Mouse (Mus musculus): Measurements from ENCODE around the gene Dzank1. TPM values are rescaled to one million over a fixed set of nuclear protein-coding genes. Genes with fewer than 3 reads are reported as not detected.

The Dzank1 gene
- 1.5 and 3.8 TPM in 2 replicates for polyA plus RNA-seq (2014; fragmentation: Nextera tagmentation; extraction: Ambion mirVana)

- Histone ChIP-seq H3K4me1 (replicated peaks; ENCODE audit: control insufficient read depth, insufficient read depth, low read length) (peaks cover 3% of the 10 kb centered on the region; the same call in 1 of the 2 replicates), H3K27ac (ENCODE audit: low read depth, low read length) (peak within 1 kb of the TSS; percentile 89), H3K27me3 (ENCODE audit: control insufficient read depth, insufficient read depth, low read length) (no peaks in the 10 kb centered on the region), H3K36me3 (ENCODE audit: control insufficient read depth, insufficient read depth, low read length) (no peaks in the 10 kb centered on the region), H3K4me2 (ENCODE audit: low read depth, low read length, severe bottlenecking) (peak within 1 kb of the TSS; percentile 50), H3K4me3 (ENCODE audit: low read depth, low read length) (peak within 1 kb of the TSS; percentile 90), H3K9ac (ENCODE audit: low read length) (peak within 1 kb of the TSS; percentile 82), H3K9me3 (ENCODE audit: control insufficient read depth, low read length) (no peaks in the 10 kb centered on the region)
- ATAC-seq (replicated peaks; ENCODE audit: low FRiP score): peak; percentile 98
- peak; percentile 97 for DNase-seq (ENCODE audit: low spot score)
- under 1% methylated on average over 56 of the region's 56 CpGs for WGBS
Measured at GRCm38 (mm10) chr2:144526981-144527820, at the start of gene Dzank1, which contains the start of gene Polr3f. Dzank1 (minus strand) TSS chr2:144527414. Polr3f (plus strand) TSS chr2:144527718.

DNA sequence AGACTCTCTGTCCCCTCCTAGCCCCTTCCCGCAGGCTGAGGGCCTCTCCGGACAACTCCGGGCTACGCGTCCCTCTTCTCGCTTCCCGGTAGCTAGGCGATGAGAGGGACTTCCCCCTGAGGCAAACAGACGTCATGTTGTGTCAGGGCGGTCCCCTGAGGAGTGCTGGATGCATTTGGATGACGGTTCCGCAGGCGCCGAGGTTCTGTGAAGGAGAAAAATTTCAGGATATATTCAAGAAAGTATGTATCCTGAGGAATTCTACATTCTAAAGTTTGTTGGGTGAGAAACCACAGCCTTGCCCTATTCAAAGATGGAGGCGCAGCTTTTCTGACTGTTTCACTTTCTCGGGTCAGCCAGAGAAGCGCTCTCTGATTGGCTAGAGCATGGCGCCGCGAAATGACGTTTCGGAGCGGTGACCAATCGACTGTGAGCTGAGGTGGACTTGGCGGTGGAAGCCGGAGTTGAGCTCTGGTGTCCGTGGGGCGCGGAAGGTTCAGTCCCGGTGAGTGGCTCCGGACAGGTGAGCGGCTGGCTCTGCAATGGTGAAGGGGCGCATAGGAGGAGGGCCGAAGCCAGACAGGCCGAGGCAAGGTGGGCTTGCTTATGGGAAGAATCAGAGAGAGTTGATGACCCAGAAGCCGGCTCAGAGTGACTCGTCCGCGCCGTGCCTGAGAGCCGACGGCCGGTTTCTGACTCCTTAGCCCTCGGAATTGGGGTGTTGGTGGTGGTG, 28.8 kb upstream of the Dzank1 start, which contains the start of gene Sec23b:
Sec23b (plus strand) TSS at position 410 of the 733 bp plus-strand sequence.
- Histone ChIP-seq H3K9ac (ENCODE audit: low read length) (peak within 1 kb of the TSS; percentile 79), H3K4me3 (ENCODE audit: low read depth, low read length) (peak within 1 kb of the TSS; percentile 77), H3K36me3 (ENCODE audit: control insufficient read depth, insufficient read depth, low read length) (no peaks in the 10 kb centered on the region; the same call in 1 of the 2 replicates), H3K9me3 (ENCODE audit: control insufficient read depth, low read length) (no peaks in the 10 kb centered on the region), H3K4me2 (ENCODE audit: low read depth, low read length, severe bottlenecking) (peak within 1 kb of the TSS; percentile 61), H3K4me1 (replicated peaks; ENCODE audit: control insufficient read depth, insufficient read depth, low read length) (no peaks in the 10 kb centered on the region), H3K27ac (ENCODE audit: low read depth, low read length) (peak within 1 kb of the TSS; percentile 84), H3K27me3 (ENCODE audit: control insufficient read depth, insufficient read depth, low read length) (no peaks in the 10 kb centered on the region)
- WGBS: under 1% methylated on average over 44 of the region's 44 CpGs
- ATAC-seq (replicated peaks; ENCODE audit: low FRiP score) (peak; percentile 97), DNase-seq (ENCODE audit: low spot score) (peak; percentile 95)

DNA sequence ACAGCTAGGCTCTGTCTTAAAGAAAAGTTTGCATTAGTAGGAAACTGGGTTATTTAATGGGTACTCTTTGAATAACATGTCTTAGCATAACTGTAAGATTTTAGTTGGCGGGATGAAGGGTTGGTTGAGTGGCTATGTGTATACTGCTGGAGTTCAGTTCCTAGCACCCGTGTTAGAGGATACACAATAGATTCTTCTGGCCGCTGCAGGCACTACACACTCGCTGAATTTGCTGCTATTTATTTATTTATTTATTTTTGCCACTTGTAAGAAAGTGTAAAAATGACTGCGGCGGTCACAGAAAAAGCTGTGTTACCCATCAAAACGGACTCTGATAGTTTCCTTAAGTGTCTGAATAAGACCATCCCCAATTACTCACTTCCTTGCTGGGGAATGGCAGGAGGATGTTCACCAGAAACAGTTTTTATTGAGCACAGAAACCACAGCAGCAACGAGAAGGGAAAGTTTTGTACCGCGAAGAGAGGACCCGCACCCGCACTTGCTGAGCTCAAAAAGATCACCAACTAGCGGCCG, 28.1 kb upstream of the Dzank1 start:
- Histone ChIP-seq H3K4me2 (ENCODE audit: low read depth, low read length, severe bottlenecking) (peak overlapping the region; percentile 52), H3K27ac (ENCODE audit: low read depth, low read length) (peak overlapping the region; percentile 84), H3K27me3 (ENCODE audit: control insufficient read depth, insufficient read depth, low read length) (no peaks in the 10 kb centered on the region), H3K4me3 (ENCODE audit: low read depth, low read length) (peak overlapping the region; percentile 77), H3K36me3 (ENCODE audit: control insufficient read depth, insufficient read depth, low read length) (no peaks in the 10 kb centered on the region; the same call in 1 of the 2 replicates), H3K9me3 (ENCODE audit: control insufficient read depth, low read length) (no peaks in the 10 kb centered on the region), H3K9ac (ENCODE audit: low read length) (peak overlapping the region; percentile 79), H3K4me1 (replicated peaks; ENCODE audit: control insufficient read depth, insufficient read depth, low read length) (no peaks in the 10 kb centered on the region)
- no peak for DNase-seq (ENCODE audit: low spot score)
- ATAC-seq (replicated peaks; ENCODE audit: low FRiP score): no peak
- 2% methylated on average over 14 of the region's 14 CpGs for WGBS

DNA sequence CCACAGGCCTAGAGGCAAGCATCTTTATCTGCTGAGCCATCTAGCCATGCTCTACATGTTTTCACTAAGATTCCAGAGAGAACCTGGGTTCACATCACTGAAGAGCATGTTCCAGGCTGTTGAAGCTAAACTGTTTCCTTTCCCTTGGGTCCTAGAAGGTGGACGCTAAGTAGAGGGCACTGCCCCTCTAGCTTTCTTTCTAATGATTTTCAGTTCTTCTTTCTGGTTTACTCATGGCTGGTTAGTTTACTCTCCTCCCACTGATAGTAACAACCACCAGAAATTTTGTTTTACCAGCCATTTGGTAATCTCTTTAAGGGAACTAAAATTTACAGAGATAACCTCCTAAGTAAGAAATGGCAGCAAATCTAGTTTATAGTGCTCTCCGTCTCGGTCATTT, 26.7 kb upstream of the Dzank1 start:
- no peak for ATAC-seq (replicated peaks; ENCODE audit: low FRiP score)
- Histone ChIP-seq H3K27me3 (ENCODE audit: control insufficient read depth, insufficient read depth, low read length) (no peaks in the 10 kb centered on the region), H3K4me1 (replicated peaks; ENCODE audit: control insufficient read depth, insufficient read depth, low read length) (no peaks in the 10 kb centered on the region), H3K4me3 (ENCODE audit: low read depth, low read length) (no peak overlapping the region), H3K9me3 (ENCODE audit: control insufficient read depth, low read length) (no peaks in the 10 kb centered on the region), H3K27ac (ENCODE audit: low read depth, low read length) (no peak overlapping the region), H3K9ac (ENCODE audit: low read length) (no peak overlapping the region), H3K4me2 (ENCODE audit: low read depth, low read length, severe bottlenecking) (no peak overlapping the region), H3K36me3 (ENCODE audit: control insufficient read depth, insufficient read depth, low read length) (no peaks in the 10 kb centered on the region)
- WGBS: 97% methylated on average over 3 of the region's 3 CpGs
- no peak for DNase-seq (ENCODE audit: low spot score)

DNA sequence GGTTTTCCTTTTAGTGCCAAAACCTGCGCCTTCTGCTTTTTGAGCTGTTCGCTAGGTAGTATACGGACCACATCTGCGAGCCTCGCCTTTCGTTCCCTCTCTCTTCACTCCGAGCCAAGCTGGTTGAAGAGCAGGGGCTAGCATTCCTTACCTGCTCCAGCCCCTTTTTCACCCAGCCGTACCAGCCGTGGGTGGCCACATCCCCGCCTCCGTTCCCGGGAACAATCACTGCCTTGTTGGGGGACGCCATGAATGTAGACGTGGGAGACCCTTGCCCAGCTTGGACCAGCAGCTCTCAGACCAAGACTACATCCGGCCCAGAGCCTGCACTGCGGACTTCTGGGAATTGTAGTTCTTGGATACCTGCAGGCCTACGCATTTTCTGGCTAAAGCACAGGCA, 23.3 kb upstream of the Dzank1 start, which contains the start of gene Rbbp9:
Rbbp9 (minus strand) TSS at position 341 of the 400 bp plus-strand sequence.
- peak; percentile 97 for ATAC-seq (replicated peaks; ENCODE audit: low FRiP score)
- H3K4me1 ChIP-seq (replicated peaks; ENCODE audit: control insufficient read depth, insufficient read depth, low read length): no peaks in the 10 kb centered on the region
- under 1% methylated on average over 17 of the region's 17 CpGs for WGBS
- H3K36me3 ChIP-seq (ENCODE audit: control insufficient read depth, insufficient read depth, low read length): no peaks in the 10 kb centered on the region; the same call in 1 of the 2 replicates
- DNase-seq (ENCODE audit: low spot score): peak; percentile 86
- H3K4me3 ChIP-seq (ENCODE audit: low read depth, low read length): peak within 1 kb of the TSS; percentile 68
- H3K27me3 ChIP-seq (ENCODE audit: control insufficient read depth, insufficient read depth, low read length): no peaks in the 10 kb centered on the region
- peak within 1 kb of the TSS; percentile 80 for H3K9ac ChIP-seq (ENCODE audit: low read length)
- no peaks in the 10 kb centered on the region for H3K9me3 ChIP-seq (ENCODE audit: control insufficient read depth, low read length)
- H3K27ac ChIP-seq (ENCODE audit: low read depth, low read length): no peak within 1 kb of the TSS
- peak within 1 kb of the TSS; percentile 64 for H3K4me2 ChIP-seq (ENCODE audit: low read depth, low read length, severe bottlenecking)

GRCm38 (mm10) chr2:144547559-144547958, 20.3 kb upstream of the Dzank1 start:
- ATAC-seq (replicated peaks; ENCODE audit: low FRiP score) (no peak), DNase-seq (ENCODE audit: low spot score) (no peak)
- Histone ChIP-seq H3K9ac (ENCODE audit: low read length) (no peak overlapping the region), H3K27ac (ENCODE audit: low read depth, low read length) (no peak overlapping the region), H3K36me3 (ENCODE audit: control insufficient read depth, insufficient read depth, low read length) (peaks cover 4% of the 10 kb centered on the region; the same call in 1 of the 2 replicates), H3K27me3 (ENCODE audit: control insufficient read depth, insufficient read depth, low read length) (no peaks in the 10 kb centered on the region), H3K4me3 (ENCODE audit: low read depth, low read length) (no peak overlapping the region), H3K9me3 (ENCODE audit: control insufficient read depth, low read length) (no peaks in the 10 kb centered on the region), H3K4me1 (replicated peaks; ENCODE audit: control insufficient read depth, insufficient read depth, low read length) (no peaks in the 10 kb centered on the region), H3K4me2 (ENCODE audit: low read depth, low read length, severe bottlenecking) (no peak overlapping the region)
- WGBS: 70% methylated on average over 4 of the region's 4 CpGs

GRCm38 (mm10) chr2:144545481-144545880, 18.3 kb upstream of the Dzank1 start:
- no peak overlapping the region for H3K4me2 ChIP-seq (ENCODE audit: low read depth, low read length, severe bottlenecking)
- no peaks in the 10 kb centered on the region for H3K4me1 ChIP-seq (replicated peaks; ENCODE audit: control insufficient read depth, insufficient read depth, low read length)
- DNase-seq (ENCODE audit: low spot score) (no peak), ATAC-seq (replicated peaks; ENCODE audit: low FRiP score) (no peak)
- no peaks in the 10 kb centered on the region for H3K9me3 ChIP-seq (ENCODE audit: control insufficient read depth, low read length)
- no peaks in the 10 kb centered on the region for H3K27me3 ChIP-seq (ENCODE audit: control insufficient read depth, insufficient read depth, low read length)
- 74% methylated on average over 1 of the region's 1 CpGs for WGBS
- H3K36me3 ChIP-seq (ENCODE audit: control insufficient read depth, insufficient read depth, low read length): peaks cover 4% of the 10 kb centered on the region; the same call in 1 of the 2 replicates
- no peak overlapping the region for H3K9ac ChIP-seq (ENCODE audit: low read length)
- no peak overlapping the region for H3K4me3 ChIP-seq (ENCODE audit: low read depth, low read length)
- H3K27ac ChIP-seq (ENCODE audit: low read depth, low read length): no peak overlapping the region

- peaks cover 4% of the 10 kb centered on the region; the same call in 1 of the 2 replicates for H3K36me3 ChIP-seq (ENCODE audit: control insufficient read depth, insufficient read depth, low read length)
- H3K4me1 ChIP-seq (replicated peaks; ENCODE audit: control insufficient read depth, insufficient read depth, low read length): no peaks in the 10 kb centered on the region
- H3K9me3 ChIP-seq (ENCODE audit: control insufficient read depth, low read length): no peaks in the 10 kb centered on the region
- no peak for DNase-seq (ENCODE audit: low spot score)
- WGBS: 91% methylated on average over 2 of the region's 2 CpGs
- H3K27me3 ChIP-seq (ENCODE audit: control insufficient read depth, insufficient read depth, low read length): no peaks in the 10 kb centered on the region
- H3K4me2 ChIP-seq (ENCODE audit: low read depth, low read length, severe bottlenecking): no peak overlapping the region
- H3K4me3 ChIP-seq (ENCODE audit: low read depth, low read length): no peak overlapping the region
- no peak overlapping the region for H3K9ac ChIP-seq (ENCODE audit: low read length)
- no peak for ATAC-seq (replicated peaks; ENCODE audit: low FRiP score)
- no peak overlapping the region for H3K27ac ChIP-seq (ENCODE audit: low read depth, low read length)
Measured at GRCm38 (mm10) chr2:144545061-144545460, 17.8 kb upstream of the Dzank1 start.

All from forebrain, embryonic 11.5 days (tissue).